Mouse (Mus musculus) midbrain, embryonic 16.5 days (tissue): ENCODE measurements around the gene Gatc. TPM values are rescaled to one million over a fixed set of nuclear protein-coding genes. Genes with fewer than 3 reads are reported as not detected.

Source experiments
- ATAC-seq: fragments of 200-750 bp; cut with Nextera tagmentation; 2 replicates; pipeline ENCODE4 v1.8.0; 2017; ENCODE audit warnings: moderate TSS enrichment
- H3K27ac ChIP-seq: fragments of 300-500 bp; sonication (generic); 2 replicates; pipeline ENCODE4 v1.5.1; 2014; ENCODE audit warnings: mild to moderate bottlenecking, low read length, mixed read lengths
- H3K27me3 ChIP-seq: fragments of 300-500 bp; sonication (generic); 2 replicates; pipeline ENCODE4 v1.6.1; 2014; ENCODE audit warnings: low read depth, low read length, mixed read lengths; ENCODE audit not compliant: control insufficient read depth, insufficient read depth
- H3K36me3 ChIP-seq: fragments of 300-500 bp; sonication (generic); 2 replicates; pipeline ENCODE4 v1.6.1; 2014; ENCODE audit warnings: mild to moderate bottlenecking, low read length, moderate library complexity, mixed read lengths; ENCODE audit not compliant: control insufficient read depth, insufficient read depth
- H3K4me1 ChIP-seq: fragments of 300-500 bp; sonication (generic); 2 replicates; pipeline ENCODE4 v1.6.1; 2014; ENCODE audit warnings: mild to moderate bottlenecking, low read length, mixed read lengths; ENCODE audit not compliant: control insufficient read depth, insufficient read depth
- H3K4me2 ChIP-seq: fragments of 300-500 bp; sonication (generic); 2 replicates; pipeline ENCODE4 v1.6.1; 2014; ENCODE audit warnings: mild to moderate bottlenecking, low read length, mixed read lengths
- H3K4me3 ChIP-seq: fragments of 300-500 bp; sonication (generic); 2 replicates; pipeline ENCODE4 v1.5.1; 2014; ENCODE audit warnings: low read depth, mild to moderate bottlenecking, low read length, moderate library complexity, mixed read lengths
- H3K9ac ChIP-seq: fragments of 300-500 bp; sonication (generic); 2 replicates; pipeline ENCODE4 v1.6.1; 2014; ENCODE audit warnings: low read depth, low read length, mixed read lengths
- H3K9me3 ChIP-seq: fragments of 300-500 bp; sonication (generic); replicated peaks from 2 replicates; pipeline ENCODE4 v1.6.1; 2014; ENCODE audit warnings: mild to moderate bottlenecking, low read length, mixed read lengths; ENCODE audit not compliant: control insufficient read depth, poor library complexity, severe bottlenecking
- WGBS: fragments of 180-500 bp; shearing (Covaris S2); extraction: QIAGEN DNeasy Blood & Tissue Kit; methylation state at CpG from one replicate; pipeline ENCODE4 v1.1.7; 2014; 5-methylcytosine and 5-hydroxymethylcytosine counted together
- polyA plus RNA-seq: library from polyadenylated mRNA; unstranded; fragments of >200 nt; fragmentation: Nextera tagmentation; extraction: Ambion mirVana; gene quantifications from 2 replicates; pipeline ENCODE4 v1.2.1, GENCODE M21; 2015

The Gatc gene
- polyA plus RNA-seq, 1 experiment from 2014 or later = 43.5 TPM

- Histone ChIP-seq H3K27ac (no peak overlapping the region), H3K9ac (no peak overlapping the region), H3K4me1 (no peaks in the 10 kb centered on the region), H3K27me3 (no peaks in the 10 kb centered on the region), H3K36me3 (no peaks in the 10 kb centered on the region), H3K4me2 (no peak overlapping the region), H3K4me3 (no peak overlapping the region), H3K9me3 (no peaks in the 10 kb centered on the region)
- no peak for ATAC-seq
- WGBS = 34% methylated on average over 6 of the region's 7 CpGs
These were observed 21.2 kb upstream of the Gatc start for GRCm38 (mm10) chr5:115362216-115362615.

DNA sequence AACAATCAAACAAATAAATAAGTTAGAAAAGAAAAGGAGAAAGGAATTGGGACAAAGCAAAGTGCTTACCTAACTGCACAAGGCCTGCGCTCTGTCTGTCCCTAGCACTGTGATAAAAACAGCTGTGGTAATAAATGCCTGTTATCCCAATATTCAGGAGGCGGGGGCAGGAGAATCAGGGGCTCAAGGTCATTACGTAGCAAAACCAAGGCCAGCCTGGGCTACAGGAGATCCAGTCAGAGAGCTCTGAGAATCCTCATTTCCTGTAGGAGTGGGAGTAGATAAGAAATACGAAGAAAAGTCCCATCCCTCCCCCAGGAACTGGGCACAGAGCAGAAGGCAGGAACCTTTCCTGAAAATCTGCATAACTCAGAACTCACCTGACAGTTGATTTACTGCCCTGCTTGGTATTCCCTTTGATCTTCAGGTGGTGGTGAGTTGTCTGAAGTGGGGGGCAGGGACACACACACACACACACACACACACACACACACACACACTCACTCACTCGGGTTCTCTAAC lies 18.9 kb upstream of the Gatc start:
- no peak for ATAC-seq
- 71% methylated on average over 5 of the region's 5 CpGs for WGBS
- Histone ChIP-seq H3K27ac (no peak overlapping the region), H3K4me2 (no peak overlapping the region), H3K9ac (no peak overlapping the region), H3K36me3 (no peaks in the 10 kb centered on the region), H3K4me1 (no peaks in the 10 kb centered on the region), H3K9me3 (no peaks in the 10 kb centered on the region), H3K27me3 (no peaks in the 10 kb centered on the region), H3K4me3 (no peak overlapping the region)

- Histone ChIP-seq H3K4me1 (no peaks in the 10 kb centered on the region), H3K36me3 (no peaks in the 10 kb centered on the region), H3K27ac (no peak overlapping the region), H3K4me3 (no peak overlapping the region), H3K9ac (no peak overlapping the region), H3K4me2 (no peak overlapping the region), H3K27me3 (no peaks in the 10 kb centered on the region), H3K9me3 (no peaks in the 10 kb centered on the region)
- no peak for ATAC-seq
- 88% methylated on average over 8 of the region's 8 CpGs for WGBS
These were observed 18.5 kb upstream of the Gatc start for GRCm38 (mm10) chr5:115359438-115359837.

- Histone ChIP-seq H3K9me3 (no peaks in the 10 kb centered on the region), H3K4me1 (no peaks in the 10 kb centered on the region), H3K4me2 (no peak overlapping the region), H3K36me3 (no peaks in the 10 kb centered on the region), H3K27ac (no peak overlapping the region), H3K4me3 (no peak overlapping the region), H3K27me3 (no peaks in the 10 kb centered on the region), H3K9ac (no peak overlapping the region)
- ATAC-seq = no peak
- 8% methylated on average over 12 of the region's 12 CpGs for WGBS
These were observed 17.9 kb upstream of the Gatc start for GRCm38 (mm10) chr5:115358872-115359271.

- Histone ChIP-seq H3K36me3 (no peaks in the 10 kb centered on the region), H3K4me3 (no peak overlapping the region), H3K27ac (no peak overlapping the region), H3K27me3 (no peaks in the 10 kb centered on the region), H3K9me3 (no peaks in the 10 kb centered on the region), H3K4me1 (no peaks in the 10 kb centered on the region), H3K4me2 (no peak overlapping the region), H3K9ac (no peak overlapping the region)
- 71% methylated on average over 13 of the region's 13 CpGs for WGBS
- no peak for ATAC-seq
These were observed 14.1 kb upstream of the Gatc start for GRCm38 (mm10) chr5:115355070-115355469.

- H3K9ac ChIP-seq = no peak overlapping the region
- WGBS = 77% methylated on average over 5 of the region's 5 CpGs
These were observed 10.4 kb upstream of the Gatc start for GRCm38 (mm10) chr5:115351348-115351747.

GRCm38 (mm10) chr5:115349225-115349555 lies 8.2 kb upstream of the Gatc start:
- H3K9me3 ChIP-seq = no peaks in the 10 kb centered on the region
- peak overlapping the region; percentile 60 for H3K9ac ChIP-seq
- peak; percentile 44 for ATAC-seq
- no peaks in the 10 kb centered on the region for H3K27me3 ChIP-seq
- under 1% methylated on average over 18 of the region's 18 CpGs for WGBS
- H3K4me1 ChIP-seq = peaks cover 15% of the 10 kb centered on the region
- peak overlapping the region; percentile 81 for H3K27ac ChIP-seq
- H3K36me3 ChIP-seq = peaks cover 13% of the 10 kb centered on the region
- peak overlapping the region; percentile 62 for H3K4me2 ChIP-seq
- peak overlapping the region; percentile 93 for H3K4me3 ChIP-seq

More at GRCm38 (mm10) chr5:115351348-115351747, 10.4 kb upstream of the Gatc start:
- Histone ChIP-seq H3K4me1 (peaks cover 15% of the 10 kb centered on the region), H3K27me3 (no peaks in the 10 kb centered on the region), H3K4me3 (no peak overlapping the region), H3K4me2 (no peak overlapping the region), H3K9me3 (no peaks in the 10 kb centered on the region), H3K36me3 (no peaks in the 10 kb centered on the region), H3K27ac (no peak overlapping the region)
- no peak for ATAC-seq

DNA sequence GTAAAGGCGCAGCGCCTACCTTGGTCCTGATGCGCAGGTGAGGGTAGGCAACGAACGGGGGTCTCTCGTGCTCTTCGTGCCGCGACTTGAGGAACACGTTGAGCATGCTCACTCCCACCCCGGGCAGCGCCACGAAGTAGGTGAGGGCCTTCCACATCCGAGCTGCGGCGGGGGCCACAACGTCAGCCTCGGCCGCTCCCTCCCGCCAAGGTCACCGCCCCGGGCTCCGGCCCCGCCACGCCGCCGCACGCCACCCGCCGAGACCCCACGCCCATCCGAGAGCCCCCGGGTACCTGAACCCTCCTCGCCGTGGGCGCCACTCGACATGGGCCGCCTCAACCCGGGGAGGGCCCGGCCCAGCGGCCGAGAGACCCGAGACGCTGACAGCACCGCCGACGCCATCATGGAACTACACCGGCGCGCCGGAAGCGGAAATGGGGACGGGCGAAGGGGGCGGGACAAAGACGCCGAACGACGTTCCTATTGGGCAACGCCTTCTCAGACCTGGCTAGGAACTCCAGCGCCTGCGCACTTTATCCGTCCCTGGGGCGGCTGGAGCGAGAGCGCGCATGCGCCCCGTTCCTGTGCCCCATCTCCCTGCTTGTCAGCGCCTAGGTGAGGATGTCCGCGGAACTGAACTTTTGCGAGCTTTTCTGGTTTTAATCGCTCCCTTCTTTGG lies 7.7 kb upstream of the Gatc start, which contains the start of gene Cox6a1:
Cox6a1 (minus strand) TSS at position 436 of the 679 bp plus-strand sequence.
- Histone ChIP-seq H3K36me3 (peaks cover 16% of the 10 kb centered on the region), H3K4me3 (peak within 1 kb of the TSS; percentile 93), H3K9me3 (no peaks in the 10 kb centered on the region), H3K9ac (peak within 1 kb of the TSS; percentile 88), H3K4me1 (peaks cover 15% of the 10 kb centered on the region), H3K27ac (peak within 1 kb of the TSS; percentile 81), H3K27me3 (no peaks in the 10 kb centered on the region), H3K4me2 (peak within 1 kb of the TSS; percentile 94)
- WGBS = under 1% methylated on average over 71 of the region's 74 CpGs
- ATAC-seq = peak; percentile 93

- no peak for ATAC-seq
- under 1% methylated on average over 5 of the region's 5 CpGs for WGBS
- Histone ChIP-seq H3K27ac (no peak overlapping the region), H3K4me3 (peak overlapping the region; percentile 93), H3K9me3 (no peaks in the 10 kb centered on the region), H3K4me1 (peaks cover 16% of the 10 kb centered on the region), H3K36me3 (peaks cover 23% of the 10 kb centered on the region), H3K4me2 (peak overlapping the region; percentile 94), H3K9ac (no peak overlapping the region), H3K27me3 (no peaks in the 10 kb centered on the region)
These were observed 6.6 kb upstream of the Gatc start for GRCm38 (mm10) chr5:115347564-115347963.
